Mouse (Mus musculus) heart, adult 2 months (tissue): ENCODE data around the gene Olfr239. TPM values are rescaled to one million over a fixed set of nuclear protein-coding genes. Genes with fewer than 3 reads are reported as not detected.
"Not testable (repeated sequence)": the region's sequence is repeated elsewhere in the genome, so short reads cannot be mapped to it uniquely, and the experiment has no call there.

ENCODE experiments used
- DNase-seq, 2 experiments: peaks; one replicate each; pipeline ENCODE4 v3.0.0; 2021
- H3K27ac ChIP-seq: fragments of 200-600 bp; 2 replicates; pipeline ENCODE4 v1.8.1; 2022
- H3K27me3 ChIP-seq: fragments of 200-500 bp; 2 replicates; pipeline ENCODE4 v1.6.1; 2012; ENCODE audit warnings: mild to moderate bottlenecking, low read length, inconsistent platforms, mixed read lengths; ENCODE audit not compliant: control insufficient read depth, insufficient read depth
- H3K36me3 ChIP-seq: fragments of 200-500 bp; 2 replicates; pipeline ENCODE4 v1.6.1; 2012; ENCODE audit warnings: low read length, inconsistent platforms; ENCODE audit not compliant: control insufficient read depth, insufficient read depth
- H3K4me1 ChIP-seq: fragments of 200-500 bp; 2 replicates; pipeline ENCODE4 v1.6.1; 2011; ENCODE audit warnings: low read length; ENCODE audit not compliant: control insufficient read depth, insufficient read depth
- H3K4me3 ChIP-seq: fragments of 200-600 bp; 2 replicates; pipeline ENCODE4 v1.8.1; 2022
- H3K79me2 ChIP-seq: fragments of 200-500 bp; replicated peaks from 2 replicates; pipeline ENCODE4 v1.6.1; 2012; ENCODE audit warnings: mild to moderate bottlenecking, inconsistent platforms, low read length, moderate library complexity, mixed read lengths; ENCODE audit not compliant: control insufficient read depth, insufficient read depth
- H3K9ac ChIP-seq: fragments of 200-500 bp; 2 replicates; pipeline ENCODE4 v1.6.1; 2012; ENCODE audit warnings: low read depth, mild to moderate bottlenecking, control low read depth, inconsistent platforms, low read length, mixed read lengths
- CTCF ChIP-seq: fragments of 200-600 bp; IDR thresholded peaks from 2 replicates; pipeline ENCODE4 v1.8.1; 2022; ENCODE audit warnings: antibody characterized with exemption, mild to moderate bottlenecking, moderate library complexity
- EP300 ChIP-seq: fragments of 200-500 bp; IDR thresholded peaks from 2 replicates; pipeline ENCODE4 v1.6.1; 2011; ENCODE audit warnings: low read depth, low read length, control low read depth; ENCODE audit not compliant: insufficient read depth
- POLR2A ChIP-seq: fragments of 200-500 bp; IDR thresholded peaks from 2 replicates; pipeline ENCODE4 v1.6.1; 2011; ENCODE audit warnings: mild to moderate bottlenecking, low read depth, low read length, control low read depth; ENCODE audit not compliant: insufficient read depth
- WGBS: fragments of 180-500 bp; shearing (Covaris S2); methylation state at CpG from one replicate; pipeline ENCODE4 v1.1.7; 2018; 5-methylcytosine and 5-hydroxymethylcytosine counted together
- intact Hi-C: fragments of 180-260 bp; cut with DNase I; formaldehyde crosslinking; loops from one replicate; pipeline ENCODE4 v1.15.1; 2025
- long read RNA-seq: library from polyadenylated mRNA; stranded (forward); transcript quantifications from one replicate; pipeline ENCODE4 v2.0.0, GENCODE M21; 2021
- polyA plus RNA-seq: library from polyadenylated mRNA; depleted of rRNA; stranded (reverse); fragments of >200 nt; gene quantifications from 2 replicates; pipeline ENCODE4 v1.2.3, GENCODE M21; 2012; rRNA removed
- total RNA-seq, 2 experiments: library from RNA; stranded (reverse); gene quantifications; 2 replicates each; pipeline ENCODE4 v1.2.3; 2021

Olfr239 gene
- total RNA-seq (not detected), polyA plus RNA-seq (not detected in 2 replicates)
- long read RNA-seq: 0 reads

GRCm38 (mm10) chr17:33191002-33191401 is at the start of gene Olfr239:
TSS of gene Olfr239 (plus strand) at chr17:33191302.
- intact Hi-C loops, H3K4me1 ChIP-seq, H3K27me3 ChIP-seq, H3K27ac ChIP-seq, H3K79me2 ChIP-seq, H3K36me3 ChIP-seq, H3K9ac ChIP-seq, H3K4me3 ChIP-seq, DNase-seq: not testable (repeated sequence)
- WGBS: no CpG with 5 or more reads among the region's 2 CpGs

- H3K9ac ChIP-seq, H3K36me3 ChIP-seq, H3K4me3 ChIP-seq, intact Hi-C loops, DNase-seq, H3K4me1 ChIP-seq, H3K27ac ChIP-seq, H3K79me2 ChIP-seq, H3K27me3 ChIP-seq: not testable (repeated sequence)
- WGBS: 68% methylated on average over 1 of the region's 1 CpGs
Measured at GRCm38 (mm10) chr17:33168147-33168546, 23.0 kb upstream of the Olfr239 start, which contains the start of gene Olfr55. TSS of gene Olfr55 (plus strand) at chr17:33168447.

GRCm38 (mm10) chr17:33221590-33221989 is 30.5 kb downstream of the Olfr239 start, which contains the start of gene Olfr1564:
TSS of gene Olfr1564 (minus strand) at chr17:33221690.
- no peak within 1 kb of the TSS for H3K9ac ChIP-seq
- H3K27me3 ChIP-seq: no peaks in the 10 kb centered on the region
- H3K4me1 ChIP-seq: no peaks in the 10 kb centered on the region
- no peak for DNase-seq
- H3K79me2 ChIP-seq: no peaks in the 10 kb centered on the region
- no peak within 1 kb of the TSS for H3K27ac ChIP-seq
- 68% methylated on average over 2 of the region's 2 CpGs for WGBS
- no peak within 1 kb of the TSS for H3K4me3 ChIP-seq
- intact Hi-C loops: no loop called here
- no peaks in the 10 kb centered on the region for H3K36me3 ChIP-seq
- no peak for TF ChIP-seq CTCF
- TF ChIP-seq POLR2A: no peak
- TF ChIP-seq EP300: no peak

GRCm38 (mm10) chr17:33236646-33237045 is 45.5 kb downstream of the Olfr239 start:
- 83% methylated on average over 1 of the region's 1 CpGs for WGBS

More at GRCm38 (mm10) chr17:33236646-33237045, 45.5 kb downstream of the Olfr239 start:
- DNase-seq, H3K4me3 ChIP-seq, H3K4me1 ChIP-seq, H3K27ac ChIP-seq, H3K36me3 ChIP-seq, H3K27me3 ChIP-seq, H3K9ac ChIP-seq, H3K79me2 ChIP-seq: not testable (repeated sequence)
- intact Hi-C loops: loop anchor here (10.0 kb wide), 1 partner anchor 68 kb away; no protein-coding TSS in a partner anchor

Other genes starting within 250 kb of the Olfr239 start
- 10 to 100 TPM; 11.2 to 12.7 TPM for gene Cyp4f13, start 243.9 kb upstream of the Olfr239 start, total RNA-seq
- 21.1 and 22.9 TPM in 2 replicates for gene Cyp4f13, start 243.9 kb upstream of the Olfr239 start, polyA plus RNA-seq
- gene Zfp472, start 225.5 kb upstream of the Olfr239 start, total RNA-seq: 1 to 10 TPM; 2.3 to 2.7 TPM
- gene Zfp472, start 225.5 kb upstream of the Olfr239 start, polyA plus RNA-seq: 0.62 and 0.79 TPM in 2 replicates
- 1 to 10 TPM; 6.0 to 8.7 TPM for gene Zfp952, start 198.2 kb upstream of the Olfr239 start, total RNA-seq
- gene Zfp952, start 198.2 kb upstream of the Olfr239 start, polyA plus RNA-seq: 2.2 and 4.5 TPM in 2 replicates
- 1 to 10 TPM; 3.3 to 4.0 TPM for gene Zfp763, start 157.9 kb upstream of the Olfr239 start, total RNA-seq
- 0.76 and 1.6 TPM in 2 replicates for gene Zfp763, start 157.9 kb upstream of the Olfr239 start, polyA plus RNA-seq
- not detected for gene 4921501E09Rik, start 123.2 kb upstream of the Olfr239 start, total RNA-seq
- not detected in 2 replicates for gene 4921501E09Rik, start 123.2 kb upstream of the Olfr239 start, polyA plus RNA-seq
- 1 to 10 TPM; 6.0 to 6.1 TPM for gene Zfp563, start 102.0 kb upstream of the Olfr239 start, total RNA-seq
- gene Zfp563, start 102.0 kb upstream of the Olfr239 start, polyA plus RNA-seq: 1.7 and 2.5 TPM in 2 replicates
- under 1 TPM; 0.09 to 0.10 TPM for gene Morc2b, start 51.6 kb upstream of the Olfr239 start, total RNA-seq
- 0.20 and 0.32 TPM in 2 replicates for gene Morc2b, start 51.6 kb upstream of the Olfr239 start, polyA plus RNA-seq
- not detected for gene Olfr55, start 22.9 kb upstream of the Olfr239 start, total RNA-seq
- not detected in 2 replicates for gene Olfr55, start 22.9 kb upstream of the Olfr239 start, polyA plus RNA-seq
- under 1 TPM; 0.07 to 0.10 TPM for gene Olfr1564, start 30.4 kb downstream of the Olfr239 start, total RNA-seq
- 0.47 and 0.56 TPM in 2 replicates for gene Olfr1564, start 30.4 kb downstream of the Olfr239 start, polyA plus RNA-seq
- 1 to 10 TPM; 7.7 to 9.0 TPM for gene Zfp955a, start 63.8 kb downstream of the Olfr239 start, total RNA-seq
- gene Zfp955a, start 63.8 kb downstream of the Olfr239 start, polyA plus RNA-seq: 1.9 and 4.7 TPM in 2 replicates
- not detected for gene Olfr63, start 73.4 kb downstream of the Olfr239 start, total RNA-seq
- not detected in 2 replicates for gene Olfr63, start 73.4 kb downstream of the Olfr239 start, polyA plus RNA-seq
- 10 to 100 TPM; 11.3 to 11.6 TPM for gene Zfp955b, start 98.2 kb downstream of the Olfr239 start, total RNA-seq
- 2.6 and 5.4 TPM in 2 replicates for gene Zfp955b, start 98.2 kb downstream of the Olfr239 start, polyA plus RNA-seq
- gene Zfp81, start 167.6 kb downstream of the Olfr239 start, total RNA-seq: 1 to 10 TPM; 4.5 to 4.9 TPM
- gene Zfp81, start 167.6 kb downstream of the Olfr239 start, polyA plus RNA-seq: 0.68 and 2.2 TPM in 2 replicates
- 1 to 10 TPM; 3.7 to 4.4 TPM for gene Zfp101, start 203.3 kb downstream of the Olfr239 start, total RNA-seq
- gene Zfp101, start 203.3 kb downstream of the Olfr239 start, polyA plus RNA-seq: 1.2 and 2.5 TPM in 2 replicates
- not detected for gene Actl9, start 241.6 kb downstream of the Olfr239 start, total RNA-seq
- 0.12 TPM in 1 of 2 replicates, not detected in the other for gene Actl9, start 241.6 kb downstream of the Olfr239 start, polyA plus RNA-seq